Mouse (Mus musculus): ENCODE data around the gene Gbp6. TPM values are rescaled to one million over a fixed set of nuclear protein-coding genes. Genes with fewer than 3 reads are reported as not detected.

Gene Gbp6
- total RNA-seq, 1 experiment from 2014 or later: 5.7 TPM

Other genes with a start within 250 kb of the Gbp6 start
- gene Gbp9, start 154.2 kb downstream of the Gbp6 start, total RNA-seq (2021): 7.2 and 12.3 TPM in 2 replicates
- 0.74 and 2.5 TPM in 2 replicates for gene Gbp8, start 154.2 kb downstream of the Gbp6 start, total RNA-seq (2021)
- 4.4 and 10.9 TPM in 2 replicates for gene Gbp4, start 154.1 kb downstream of the Gbp6 start, total RNA-seq (2021)
- 0.26 TPM in 1 of 2 replicates, not detected in the other for gene Gbp10, start 54.2 kb downstream of the Gbp6 start, total RNA-seq (2021)
- gene Gm43302, start within 50 bp of the Gbp6 start, total RNA-seq (2021): 0.22 TPM in 1 of 2 replicates, not detected in the other
- gene Lrrc8b, start 122.1 kb upstream of the Gbp6 start, total RNA-seq (2021): 86.3 and 88.5 TPM in 2 replicates
- gene Lrrc8c, start 225.7 kb upstream of the Gbp6 start, total RNA-seq (2021): 31.1 and 33.7 TPM in 2 replicates

Measured in adrenal gland, postnatal 14 days (tissue).